Mouse (Mus musculus) cortical plate, adult 2 months (tissue): ENCODE results near the gene Hmga1.

ENCODE experiments used
- CTCF ChIP-seq: fragments of 200-500 bp; IDR thresholded peaks from 2 replicates; pipeline ENCODE4 v1.5.1; 2011; ENCODE audit warnings: mild to moderate bottlenecking, control low read depth, low read length; ENCODE audit not compliant: insufficient read depth; ENCODE audit errors: extremely low read depth
- POLR2A ChIP-seq: fragments of 200-500 bp; IDR thresholded peaks from 2 replicates; pipeline ENCODE4 v1.6.1; 2011; ENCODE audit warnings: mild to moderate bottlenecking, low read length, control low read depth; ENCODE audit not compliant: insufficient read depth; ENCODE audit errors: extremely low read depth

DNA sequence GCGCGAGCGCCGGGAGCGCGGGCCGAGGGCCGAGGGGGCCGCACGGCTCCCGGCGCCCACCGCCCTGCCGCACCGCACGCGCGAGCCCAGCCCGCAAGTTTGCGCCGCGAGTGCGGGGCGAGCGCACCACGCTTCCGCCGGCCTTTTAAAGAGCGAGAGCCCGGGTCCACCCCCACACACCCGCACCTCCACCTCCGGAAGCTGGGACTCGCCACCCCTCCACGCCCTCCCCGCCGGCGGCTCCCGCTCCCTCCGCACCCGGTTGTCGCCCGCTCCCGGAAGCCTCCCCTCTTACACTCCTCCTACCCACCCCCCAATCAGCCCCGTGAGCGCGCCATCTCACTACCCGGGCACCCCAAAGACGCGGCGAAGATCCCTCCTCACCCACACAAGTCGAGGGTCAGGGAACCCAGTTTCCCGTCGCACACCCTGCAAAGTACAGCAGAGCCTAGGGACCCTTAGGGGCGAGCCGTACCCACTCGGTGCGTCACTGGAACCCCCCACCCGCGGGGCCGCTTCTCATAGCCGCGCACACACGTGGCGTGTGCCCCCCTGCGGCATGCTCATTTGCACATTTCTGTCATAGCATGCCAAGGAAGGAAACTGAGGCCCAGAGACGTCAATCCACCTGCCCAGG, 42.9 kb upstream of the Hmga1 start:
- TF ChIP-seq CTCF (no peak), POLR2A (no peak)
